Mouse (Mus musculus): ENCODE data around the gene Leng9. TPM values are rescaled to one million over a fixed set of nuclear protein-coding genes. Genes with fewer than 3 reads are reported as not detected.

Leng9 gene
- polyA plus RNA-seq, 1 experiment from 2014 or later = 7.4 TPM

- Histone ChIP-seq H3K27ac (replicated peaks) (peak within 1 kb of the TSS; percentile 97), H3K36me3 (ENCODE audit: control insufficient read depth, insufficient read depth, low read length) (peaks cover 26% of the 10 kb centered on the region), H3K9me3 (ENCODE audit: control insufficient read depth, low read length) (no peaks in the 10 kb centered on the region), H3K4me2 (replicated peaks; ENCODE audit: low read depth) (peak within 1 kb of the TSS; percentile 92), H3K27me3 (ENCODE audit: control insufficient read depth, insufficient read depth, low read length) (no peaks in the 10 kb centered on the region), H3K9ac (ENCODE audit: low read length) (peak within 1 kb of the TSS; percentile 89), H3K4me3 (ENCODE audit: low read depth, low read length) (peak within 1 kb of the TSS; percentile 91), H3K4me1 (replicated peaks; ENCODE audit: control insufficient read depth, insufficient read depth) (peaks cover 4% of the 10 kb centered on the region)
- peak; percentile 98 for ATAC-seq (ENCODE audit: low FRiP score, low TSS enrichment)
- under 1% methylated on average over 58 of the region's 78 CpGs for WGBS
- peak; percentile 98 for DNase-seq (ENCODE audit: low spot score)
- TF ChIP-seq CTCF (IDR thresholded peaks at IDR 0.05; ENCODE audit: low read depth) = peak; percentile 22; the same call in 1 of the 2 replicates
- no peak for TF ChIP-seq EP300 (optimal IDR thresholded peaks at IDR 0.05)
Measured at GRCm38 (mm10) chr7:4136771-4137531, 13.2 kb downstream of the Leng9 start, which contains the start of gene Leng8. TSS of gene Leng8 (plus strand) at chr7:4137039.

- no peaks in the 10 kb centered on the region for H3K27me3 ChIP-seq (ENCODE audit: control insufficient read depth, insufficient read depth, low read length)
- peak; percentile 31 for ATAC-seq (ENCODE audit: low FRiP score, low TSS enrichment)
- WGBS = under 1% methylated on average over 16 of the region's 16 CpGs
Measured at GRCm38 (mm10) chr7:4136404-4136770, 13.8 kb downstream of the Leng9 start.

GRCm38 (mm10) chr7:4134911-4135310, 15.3 kb downstream of the Leng9 start:
- Histone ChIP-seq H3K4me2 (replicated peaks; ENCODE audit: low read depth) (no peak overlapping the region), H3K9me3 (ENCODE audit: control insufficient read depth, low read length) (no peaks in the 10 kb centered on the region), H3K4me3 (ENCODE audit: low read depth, low read length) (no peak overlapping the region), H3K27me3 (ENCODE audit: control insufficient read depth, insufficient read depth, low read length) (no peaks in the 10 kb centered on the region), H3K36me3 (ENCODE audit: control insufficient read depth, insufficient read depth, low read length) (peaks cover 8% of the 10 kb centered on the region), H3K9ac (ENCODE audit: low read length) (no peak overlapping the region), H3K4me1 (replicated peaks; ENCODE audit: control insufficient read depth, insufficient read depth) (peaks cover 4% of the 10 kb centered on the region), H3K27ac (replicated peaks) (no peak overlapping the region)
- TF ChIP-seq CTCF (IDR thresholded peaks at IDR 0.05; ENCODE audit: low read depth) (no peak), EP300 (optimal IDR thresholded peaks at IDR 0.05) (no peak)
- WGBS = 53% methylated on average over 5 of the region's 5 CpGs
- peak; percentile 9 for DNase-seq (ENCODE audit: low spot score)
- no peak for ATAC-seq (ENCODE audit: low FRiP score, low TSS enrichment)

More at GRCm38 (mm10) chr7:4136404-4136770, 13.8 kb downstream of the Leng9 start:
- H3K9ac ChIP-seq (ENCODE audit: low read length) = peak overlapping the region; percentile 89
- no peaks in the 10 kb centered on the region for H3K9me3 ChIP-seq (ENCODE audit: control insufficient read depth, low read length)
- peak overlapping the region; percentile 92 for H3K4me2 ChIP-seq (replicated peaks; ENCODE audit: low read depth)
- peaks cover 21% of the 10 kb centered on the region for H3K36me3 ChIP-seq (ENCODE audit: control insufficient read depth, insufficient read depth, low read length)
- DNase-seq (ENCODE audit: low spot score) = no peak
- peak overlapping the region; percentile 72 for H3K27ac ChIP-seq (replicated peaks)
- H3K4me1 ChIP-seq (replicated peaks; ENCODE audit: control insufficient read depth, insufficient read depth) = peaks cover 4% of the 10 kb centered on the region
- peak overlapping the region; percentile 91 for H3K4me3 ChIP-seq (ENCODE audit: low read depth, low read length)
- TF ChIP-seq CTCF (IDR thresholded peaks at IDR 0.05; ENCODE audit: low read depth) (no peak), EP300 (optimal IDR thresholded peaks at IDR 0.05) (no peak)

GRCm38 (mm10) chr7:4132998-4133397, 17.2 kb downstream of the Leng9 start:
- no peak for ATAC-seq (ENCODE audit: low FRiP score, low TSS enrichment)
- Histone ChIP-seq H3K4me2 (replicated peaks; ENCODE audit: low read depth) (no peak overlapping the region), H3K27me3 (ENCODE audit: control insufficient read depth, insufficient read depth, low read length) (no peaks in the 10 kb centered on the region), H3K36me3 (ENCODE audit: control insufficient read depth, insufficient read depth, low read length) (no peaks in the 10 kb centered on the region), H3K4me1 (replicated peaks; ENCODE audit: control insufficient read depth, insufficient read depth) (peaks cover 2% of the 10 kb centered on the region), H3K9me3 (ENCODE audit: control insufficient read depth, low read length) (no peaks in the 10 kb centered on the region), H3K27ac (replicated peaks) (no peak overlapping the region), H3K9ac (ENCODE audit: low read length) (no peak overlapping the region), H3K4me3 (ENCODE audit: low read depth, low read length) (no peak overlapping the region)
- TF ChIP-seq EP300 (optimal IDR thresholded peaks at IDR 0.05) (no peak), CTCF (IDR thresholded peaks at IDR 0.05; ENCODE audit: low read depth) (no peak)
- DNase-seq (ENCODE audit: low spot score) = no peak
- WGBS = 72% methylated on average over 7 of the region's 7 CpGs

- Histone ChIP-seq H3K9me3 (ENCODE audit: control insufficient read depth, low read length) (no peaks in the 10 kb centered on the region), H3K4me3 (ENCODE audit: low read depth, low read length) (no peak overlapping the region), H3K36me3 (ENCODE audit: control insufficient read depth, insufficient read depth, low read length) (no peaks in the 10 kb centered on the region), H3K27me3 (ENCODE audit: control insufficient read depth, insufficient read depth, low read length) (no peaks in the 10 kb centered on the region), H3K4me2 (replicated peaks; ENCODE audit: low read depth) (no peak overlapping the region), H3K27ac (replicated peaks) (no peak overlapping the region), H3K4me1 (replicated peaks; ENCODE audit: control insufficient read depth, insufficient read depth) (no peaks in the 10 kb centered on the region), H3K9ac (ENCODE audit: low read length) (no peak overlapping the region)
- no peak for DNase-seq (ENCODE audit: low spot score)
- WGBS = 88% methylated on average over 3 of the region's 3 CpGs
- no peak for ATAC-seq (ENCODE audit: low FRiP score, low TSS enrichment)
- TF ChIP-seq CTCF (IDR thresholded peaks at IDR 0.05; ENCODE audit: low read depth) (no peak), EP300 (optimal IDR thresholded peaks at IDR 0.05) (no peak)
Measured at GRCm38 (mm10) chr7:4132581-4132980, 17.6 kb downstream of the Leng9 start.

- Histone ChIP-seq H3K4me1 (replicated peaks; ENCODE audit: control insufficient read depth, insufficient read depth) (no peaks in the 10 kb centered on the region), H3K9me3 (ENCODE audit: control insufficient read depth, low read length) (no peaks in the 10 kb centered on the region), H3K4me2 (replicated peaks; ENCODE audit: low read depth) (no peak overlapping the region), H3K4me3 (ENCODE audit: low read depth, low read length) (no peak overlapping the region), H3K27ac (replicated peaks) (no peak overlapping the region), H3K9ac (ENCODE audit: low read length) (no peak overlapping the region), H3K36me3 (ENCODE audit: control insufficient read depth, insufficient read depth, low read length) (no peaks in the 10 kb centered on the region), H3K27me3 (ENCODE audit: control insufficient read depth, insufficient read depth, low read length) (no peaks in the 10 kb centered on the region)
- DNase-seq (ENCODE audit: low spot score) (no peak), ATAC-seq (ENCODE audit: low FRiP score, low TSS enrichment) (no peak)
- 87% methylated on average over 8 of the region's 8 CpGs for WGBS
- TF ChIP-seq CTCF (IDR thresholded peaks at IDR 0.05; ENCODE audit: low read depth) (no peak), EP300 (optimal IDR thresholded peaks at IDR 0.05) (no peak)
Measured at GRCm38 (mm10) chr7:4131964-4132363, 18.2 kb downstream of the Leng9 start.
